Mouse (Mus musculus) liver, embryonic 14.5 days (tissue): Measurements from ENCODE around the gene Cpped1. TPM values are rescaled to one million over a fixed set of nuclear protein-coding genes. Genes with fewer than 3 reads are reported as not detected.

ENCODE experiments used
- ATAC-seq: fragments of 200-750 bp; cut with Nextera tagmentation; 2 replicates; pipeline ENCODE4 v1.8.0; 2017; ENCODE audit warnings: moderate number of reproducible peaks, mild to moderate bottlenecking, moderate library complexity; ENCODE audit not compliant: insufficient read depth
- DNase-seq, 3 experiments: peaks; one replicate each; pipeline ENCODE4 v3.0.0-alpha.2; 2012 to 2013; ENCODE audit warnings: low read depth in 3 of 3, low spot score in 3 of 3
- H3K27ac ChIP-seq: fragments of 300-500 bp; sonication (generic); 2 replicates; pipeline ENCODE4 v1.5.1; 2014; ENCODE audit warnings: moderate library complexity, mild to moderate bottlenecking, control low read depth, inconsistent platforms
- H3K27me3 ChIP-seq: fragments of 300-500 bp; sonication (generic); 2 replicates; pipeline ENCODE4 v1.6.1; 2014; ENCODE audit warnings: mild to moderate bottlenecking, low read length, moderate library complexity; ENCODE audit not compliant: control insufficient read depth, insufficient read depth
- H3K36me3 ChIP-seq: fragments of 300-500 bp; sonication (generic); replicated peaks from 2 replicates; pipeline ENCODE4 v1.6.1; 2014; ENCODE audit warnings: low read depth; ENCODE audit not compliant: control insufficient read depth, insufficient read depth
- H3K4me1 ChIP-seq, 2 experiments: fragments of 200-500 bp in 1 of 2; fragments of 300-500 bp in 1 of 2; sonication (generic) in 1 of 2; replicated peaks; 2 replicates each; pipeline ENCODE4 v1.6.1; 2012 to 2014; ENCODE audit warnings: antibody characterized with exemption in 1 of 2, inconsistent platforms in 1 of 2, low read length in 1 of 2; ENCODE audit not compliant: control insufficient read depth in 2 of 2, insufficient read depth in 2 of 2
- H3K4me2 ChIP-seq: fragments of 300-500 bp; sonication (generic); 2 replicates; pipeline ENCODE4 v1.6.1; 2014; ENCODE audit warnings: low read depth, mild to moderate bottlenecking, control low read depth, moderate library complexity
- H3K4me3 ChIP-seq, 2 experiments: fragments of 200-500 bp in 1 of 2; fragments of 300-500 bp in 1 of 2; sonication (generic) in 1 of 2; 2 replicates each; pipeline ENCODE4 v1.5.1; 2012 to 2014; ENCODE audit warnings: low read depth in 2 of 2, low read length in 2 of 2, mild to moderate bottlenecking in 2 of 2, control low read depth in 1 of 2, inconsistent platforms in 1 of 2, moderate library complexity in 1 of 2; ENCODE audit not compliant: insufficient read depth in 1 of 2
- H3K9ac ChIP-seq: fragments of 300-500 bp; sonication (generic); replicated peaks from 2 replicates; pipeline ENCODE4 v1.6.1; 2014; ENCODE audit warnings: mild to moderate bottlenecking, control low read depth, moderate library complexity
- H3K9me3 ChIP-seq: fragments of 300-500 bp; sonication (generic); 2 replicates; pipeline ENCODE4 v1.6.1; 2016; ENCODE audit warnings: low read length, mixed read lengths; ENCODE audit not compliant: control insufficient read depth
- CTCF ChIP-seq: IDR thresholded peaks from 2 replicates; pipeline ENCODE4 v1.5.1; 2016; ENCODE audit warnings: antibody characterized with exemption, low read depth, control low read depth
- EP300 ChIP-seq: IDR thresholded peaks from 2 replicates; pipeline ENCODE4 v1.6.1; 2016; ENCODE audit warnings: antibody characterized with exemption, low read depth
- whole genome bisulfite sequencing: fragments of 180-500 bp; shearing (Covaris S2); extraction: QIAGEN DNeasy Blood & Tissue Kit; methylation state at CpG from one replicate; pipeline ENCODE4 v1.1.7; 2014; ENCODE audit not compliant: insufficient replicate concordance; 5-methylcytosine and 5-hydroxymethylcytosine counted together
- polyA plus RNA-seq, 2 experiments: library from polyadenylated mRNA; depleted of rRNA in 1 of 2; stranded (reverse) in 1 of 2; unstranded in 1 of 2; fragments of >200 nt; fragmentation: Nextera tagmentation in 1 of 2; extraction: Ambion mirVana in 1 of 2; gene quantifications; 2 replicates each; pipeline versions ENCODE4 v1.2.1 to v1.2.3; 2012 to 2014

The Cpped1 gene
- polyA plus RNA-seq, 2 experiments: 6.1 to 13.0 TPM

DNA sequence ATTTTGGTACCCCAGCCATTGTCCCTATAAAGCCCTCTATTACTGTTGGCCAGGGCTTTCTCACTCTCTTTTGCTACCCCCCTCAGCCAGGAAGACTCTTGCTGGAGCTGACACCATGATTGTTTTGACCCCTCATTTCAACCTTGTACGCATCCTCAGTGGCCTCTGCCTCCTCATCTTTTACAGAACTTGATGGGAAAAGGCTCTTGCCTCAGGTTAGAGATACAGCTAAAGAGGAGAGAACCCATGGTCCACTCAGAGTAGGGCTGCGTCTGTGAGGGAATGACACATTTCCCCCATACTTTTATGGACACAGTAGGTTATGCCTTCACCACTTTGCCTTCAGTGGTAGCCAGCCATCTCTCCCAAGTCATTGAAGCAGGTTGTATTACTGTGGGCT is 155.1 kb downstream of the Cpped1 start:
- H3K27me3 ChIP-seq: no peaks in the 10 kb centered on the region
- no peak overlapping the region for H3K4me2 ChIP-seq
- TF ChIP-seq CTCF (no peak), EP300 (no peak)
- WGBS: 64% methylated on average over 2 of the region's 2 CpGs
- no peak for DNase-seq
- no peaks in the 10 kb centered on the region for H3K4me1 ChIP-seq
- H3K36me3 ChIP-seq: no peaks in the 10 kb centered on the region
- H3K27ac ChIP-seq: no peak overlapping the region
- no peaks in the 10 kb centered on the region for H3K9me3 ChIP-seq
- H3K4me3 ChIP-seq: no peak overlapping the region
- H3K9ac ChIP-seq: no peak overlapping the region
- ATAC-seq: no peak

Other genes starting within 250 kb of the Cpped1 start
- gene Shisa9, start 74.7 kb upstream of the Cpped1 start, polyA plus RNA-seq (2012; rRNA removed): 0.14 and 0.21 TPM in 2 replicates
- 0.27 and 0.30 TPM in 2 replicates for gene Shisa9, start 74.7 kb upstream of the Cpped1 start, polyA plus RNA-seq (2014; fragmentation: Nextera tagmentation; extraction: Ambion mirVana)